ENCODE assay signal across 19 mouse cellular contexts in genomic region chr19:6206716-6207115, GRCm38 (mm10). TPM values are rescaled to one million over a fixed set of nuclear protein-coding genes. Genes with fewer than 3 reads are reported as not detected.
A peak's percentile ranks its signal among the peaks of the same experiment; 100 is the strongest.
DNase-seq lines count a peak whose midpoint lies in the region; ATAC-seq and TF ChIP-seq lines count a peak whose summit lies in the region.
"Had no signal": no experiment of that assay in that cellular context is flagged by ENCODE, and none has a peak within 500 bp of the region (broad histone marks: within the 10 kb centered on the region; RNA-seq: fewer than 3 reads in every experiment).

No protein-coding gene starts in this region.

- no peaks in the 10 kb centered on the region for H3K36me3 ChIP-seq in intestine, embryonic 15.5 days
- H3K36me3 ChIP-seq: heart, embryonic 10.5 days; hindbrain, embryonic 13.5 days had no signal

- H3K9me3 ChIP-seq in intestine, embryonic 15.5 days, result no peaks in the 10 kb centered on the region
- H3K9me3 ChIP-seq: forebrain, embryonic 13.5 days; heart, embryonic 10.5 days; hindbrain, embryonic 13.5 days had no signal

- TF ChIP-seq CTCF in lung, adult 2 months (IDR thresholded peaks at IDR 0.05; ENCODE audit: insufficient read depth, low read length), result no peak

- no peak for ATAC-seq in intestine, embryonic 15.5 days
- ATAC-seq: forebrain, embryonic 13.5 days; hindbrain, postnatal 0 days had no signal

- H3K27ac ChIP-seq in intestine, embryonic 15.5 days, result no peak overlapping the region
- H3K27ac ChIP-seq: forebrain, embryonic 13.5 days; heart, embryonic 10.5 days; hindbrain, embryonic 13.5 days; hindbrain, postnatal 0 days had no signal

- peak; percentile 58 to 74 for DNase-seq in lung, adult 18-20 months
- DNase-seq in lung, adult 2 months, result no peak
- peak; percentile 67 for DNase-seq in fibroblast of lung, adult 2 months (ENCODE audit: low read depth)
- peak; percentile 70 for DNase-seq in lung, postnatal 25 days (ENCODE audit: low spot score)
- no peak for DNase-seq in spleen, postnatal 14 days (ENCODE audit: low spot score in 2 of 2)
- DNase-seq in thymus, postnatal 14 days, result no peak
- DNase-seq: adrenal gland, adult 8-10 months; cerebellum, adult 11-12 months; cerebellum, adult 9-10 months; cerebellum, postnatal 25 days; heart, adult 18-20 months; heart, postnatal 10 days had no signal

- H3K4me3 ChIP-seq in lung, adult 2 months (replicated peaks; ENCODE audit: extremely low read depth, low read depth, low read length), result no peak overlapping the region
- H3K4me3 ChIP-seq in intestine, embryonic 15.5 days (replicated peaks), result no peak overlapping the region
- H3K4me3 ChIP-seq: forebrain, embryonic 13.5 days; heart, embryonic 10.5 days; hindbrain, embryonic 13.5 days had no signal

- no peaks in the 10 kb centered on the region for H3K27me3 ChIP-seq in intestine, embryonic 15.5 days (replicated peaks)
- H3K27me3 ChIP-seq: forebrain, embryonic 13.5 days; hindbrain, embryonic 13.5 days had no signal

- H3K4me2 ChIP-seq in intestine, embryonic 15.5 days (replicated peaks), result no peak overlapping the region
- H3K4me2 ChIP-seq: forebrain, embryonic 13.5 days; hindbrain, embryonic 13.5 days had no signal

- no peak for TF ChIP-seq POLR2A in lung, adult 2 months (IDR thresholded peaks at IDR 0.05; ENCODE audit: borderline replicate concordance, extremely low read depth, low read depth, low read length)

- 47% methylated on average over 5 of the region's 5 CpGs for WGBS in lung, adult 2 months
- 71% methylated on average over 5 of the region's 5 CpGs for WGBS in intestine, embryonic 15.5 days

- peaks cover 2% of the 10 kb centered on the region for H3K4me1 ChIP-seq in lung, adult 2 months (ENCODE audit: control insufficient read depth, insufficient read depth, low read length)
- H3K4me1 ChIP-seq in intestine, embryonic 15.5 days (replicated peaks), result no peaks in the 10 kb centered on the region; the same call in 1 of the 2 replicates
- H3K4me1 ChIP-seq: forebrain, embryonic 13.5 days; heart, embryonic 10.5 days; hindbrain, embryonic 13.5 days had no signal

- no peak overlapping the region for H3K9ac ChIP-seq in intestine, embryonic 15.5 days
- H3K9ac ChIP-seq: forebrain, embryonic 13.5 days; hindbrain, embryonic 13.5 days had no signal

RNA-seq across cellular contexts. Expression of gene Gpha2, which starts 19.5 kb away (rescaled TPM):
- polyA plus RNA-seq in lung, adult 2 months (2012; rRNA removed), result 1.7 and 2.6 TPM in 2 replicates
- 0.39 and 0.41 TPM in 2 replicates for polyA plus RNA-seq in intestine, embryonic 15.5 days (2015; fragmentation: Nextera tagmentation; extraction: Ambion mirVana)
- polyA plus RNA-seq: forebrain, embryonic 13.5 days; heart, embryonic 14.5 days; hindbrain, embryonic 13.5 days had no signal

RNA-seq across cellular contexts. Expression of gene Majin, which starts 22.5 kb away (rescaled TPM):
- polyA plus RNA-seq in lung, adult 2 months (2012; rRNA removed), result 0.37 and 0.75 TPM in 2 replicates
- not detected in 2 replicates for polyA plus RNA-seq in intestine, embryonic 15.5 days (2015; fragmentation: Nextera tagmentation; extraction: Ambion mirVana)
- polyA plus RNA-seq: forebrain, embryonic 13.5 days; heart, embryonic 10.5 days; heart, embryonic 14.5 days; hindbrain, embryonic 13.5 days; hindbrain, postnatal 0 days; intestine, embryonic 14.5 days had no signal

RNA-seq across cellular contexts. Expression of gene Ppp2r5b, which starts 29.0 kb away (rescaled TPM):
- polyA plus RNA-seq in lung, adult 2 months (2012; rRNA removed), result 58.7 and 88.5 TPM in 2 replicates
- polyA plus RNA-seq in intestine, embryonic 15.5 days (2015; fragmentation: Nextera tagmentation; extraction: Ambion mirVana), result 21.2 and 22.3 TPM in 2 replicates

RNA-seq across cellular contexts. Expression of gene Atg2a, which starts 34.8 kb away (rescaled TPM):
- 37.0 and 37.7 TPM in 2 replicates for polyA plus RNA-seq in lung, adult 2 months (2012; rRNA removed)
- 6.9 and 8.7 TPM in 2 replicates for polyA plus RNA-seq in intestine, embryonic 15.5 days (2015; fragmentation: Nextera tagmentation; extraction: Ambion mirVana)

Comparison
In these comparisons a context has a peak if more than half of its experiments do, and no peak if none do; other contexts are left out.
1. DNase-seq: peak in lung, adult 18-20 months (2 of 2), fibroblast of lung, adult 2 months (single experiment) and lung, postnatal 25 days (single experiment); none in lung, adult 2 months (single experiment), spleen, postnatal 14 days (0 of 2) and thymus, postnatal 14 days (single experiment).